Mouse (Mus musculus): ENCODE data around the gene Sema3g.

- TF ChIP-seq CTCF (IDR thresholded peaks at IDR 0.05; ENCODE audit: low read depth), result no peak
- no peak for TF ChIP-seq EP300 (IDR thresholded peaks at IDR 0.05; ENCODE audit: low read depth)
These were observed 11.1 kb upstream of the Sema3g start for GRCm38 (mm10) chr14:31206472-31206981.
